Mouse (Mus musculus) thymus, adult 2 months (tissue): ENCODE data around the gene Nhs.
"Not testable (repeated sequence)": the region's sequence is repeated elsewhere in the genome, so short reads cannot be mapped to it uniquely, and the experiment has no call there.

Source experiments
- CTCF ChIP-seq: fragments of 200-500 bp; IDR thresholded peaks from 2 replicates; pipeline ENCODE4 v1.5.1; 2012; ENCODE audit warnings: mild to moderate bottlenecking, control low read depth, low read length, moderate library complexity, borderline replicate concordance; ENCODE audit not compliant: control insufficient read depth, poor library complexity, insufficient read depth; ENCODE audit errors: extremely low read depth
- POLR2A ChIP-seq: fragments of 200-500 bp; IDR thresholded peaks from 2 replicates; pipeline ENCODE4 v1.6.1; 2012; ENCODE audit warnings: mild to moderate bottlenecking, low read length, control low read depth, moderate library complexity; ENCODE audit not compliant: control insufficient read depth, poor library complexity, insufficient read depth; ENCODE audit errors: extremely low read depth

DNA sequence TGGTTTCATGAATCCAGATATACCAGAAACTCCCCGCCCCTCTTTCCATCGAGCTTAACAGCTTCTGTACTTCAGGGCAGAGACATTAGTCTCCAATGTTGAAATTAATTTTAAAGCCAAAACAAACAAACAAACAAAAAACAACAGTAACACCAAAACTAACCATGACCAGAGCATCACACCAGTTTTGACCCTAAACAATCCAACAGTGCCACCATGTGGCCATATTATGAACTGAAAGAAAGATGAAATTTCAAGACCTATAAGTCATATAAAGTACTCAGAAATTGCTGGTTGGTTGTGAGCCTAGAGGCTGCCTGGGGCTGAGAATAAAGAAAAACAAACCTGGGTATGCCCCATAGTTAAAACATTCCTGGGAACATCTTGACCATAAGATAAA, 333.3 kb downstream of the Nhs start:
- not testable (repeated sequence) for TF ChIP-seq POLR2A, CTCF
